19 mouse cellular contexts compared by ENCODE assay signal in the genomic region with DNA sequence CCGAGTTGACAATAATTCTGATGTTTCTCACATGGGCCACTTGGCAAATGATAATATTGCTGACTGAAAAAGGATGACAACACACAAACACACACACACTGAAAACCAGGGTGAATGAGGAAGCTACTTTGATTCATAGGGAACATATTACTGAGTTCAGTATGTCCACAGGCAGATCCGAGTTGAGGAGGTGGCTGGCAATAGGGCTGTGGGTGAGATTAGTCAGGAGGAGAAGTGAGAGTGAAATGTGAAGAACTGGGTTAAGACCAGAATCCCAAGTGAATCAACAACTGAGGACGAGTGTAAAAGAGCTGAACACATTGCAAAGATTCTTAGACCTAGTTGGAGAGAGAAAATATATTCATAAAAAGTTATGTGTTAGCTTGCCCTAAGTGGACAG.
"Had no signal": no experiment of that assay in that cellular context is flagged by ENCODE, and none has a peak within 500 bp of the region (broad histone marks: within the 10 kb centered on the region; RNA-seq: fewer than 3 reads in every experiment).

No protein-coding gene starts in this region.

- H3K27ac ChIP-seq: midbrain, embryonic 10.5 days; midbrain, embryonic 12.5 days; neural tube, embryonic 13.5 days; neural tube, embryonic 15.5 days had no signal

- H3K36me3 ChIP-seq: midbrain, embryonic 10.5 days; midbrain, embryonic 12.5 days; neural tube, embryonic 13.5 days; neural tube, embryonic 15.5 days had no signal

- ATAC-seq: midbrain, embryonic 16.5 days had no signal

- H3K4me3 ChIP-seq: midbrain, embryonic 10.5 days; midbrain, embryonic 12.5 days; myocyte; neural tube, embryonic 13.5 days; neural tube, embryonic 15.5 days had no signal

- H3K27me3 ChIP-seq: midbrain, embryonic 12.5 days; neural tube, embryonic 13.5 days; neural tube, embryonic 15.5 days had no signal

- H3K4me2 ChIP-seq: lung, embryonic 14.5 days; midbrain, embryonic 12.5 days; neural tube, embryonic 13.5 days; neural tube, embryonic 15.5 days had no signal

- H3K9me3 ChIP-seq: midbrain, embryonic 10.5 days; midbrain, embryonic 12.5 days; neural tube, embryonic 13.5 days; neural tube, embryonic 15.5 days had no signal

- H3K4me1 ChIP-seq: midbrain, embryonic 12.5 days; neural tube, embryonic 13.5 days; neural tube, embryonic 15.5 days had no signal

- H3K9ac ChIP-seq: lung, embryonic 14.5 days; midbrain, embryonic 12.5 days; neural tube, embryonic 13.5 days; neural tube, embryonic 15.5 days had no signal

- DNase-seq: lung, adult 18-20 months; lung, embryonic 14.5 days; lung, postnatal 10 days; lung, postnatal 4 days; midbrain, embryonic 14.5 days; retina, postnatal 1 day; right cerebral cortex, adult 18-20 months; right cerebral cortex, postnatal 25 days; right cerebral cortex, postnatal 4 days; spleen, adult 18-20 months; thymus, adult 18-20 months; thymus, postnatal 25 days; thymus, postnatal 4 days had no signal
